Mouse (Mus musculus): ENCODE measurements around the gene Gfpt2. TPM values are rescaled to one million over a fixed set of nuclear protein-coding genes. Genes with fewer than 3 reads are reported as not detected.

The Gfpt2 gene
- total and polyA plus RNA-seq, 3 experiments: 0.04 TPM; not detected in 2

DNA sequence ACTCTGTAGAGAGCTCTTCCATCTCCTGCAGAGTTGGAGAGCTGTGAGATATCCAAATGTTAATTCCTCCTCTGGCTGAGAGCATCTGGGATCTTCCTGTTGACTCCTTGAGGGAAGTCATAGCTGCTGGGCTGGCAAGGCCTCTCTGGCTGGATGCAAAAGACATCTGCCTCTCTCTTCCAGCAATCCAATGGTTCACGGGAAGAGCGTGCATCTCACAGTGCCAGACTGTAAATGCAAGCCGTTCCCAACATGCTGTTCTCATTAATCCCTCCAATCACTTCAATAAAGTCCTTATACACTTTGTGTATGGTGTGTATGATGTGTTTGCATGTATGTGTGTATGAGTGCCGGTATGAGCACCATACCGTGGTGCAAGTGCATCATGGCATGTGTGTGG, 32.8 kb upstream of the Gfpt2 start:
- H3K4me1 ChIP-seq (ENCODE audit: control insufficient read depth in 1 of 2, insufficient read depth in 2 of 2): peaks cover 3 to 24% of the 10 kb centered on the region in 2 experiments; a peak in 2 of 4 replicates
- H3K79me2 ChIP-seq (replicated peaks; ENCODE audit: control insufficient read depth, extremely low read depth, insufficient read depth, poor library complexity, severe bottlenecking): no peaks in the 10 kb centered on the region
- no peaks in the 10 kb centered on the region for H3K9me3 ChIP-seq (replicated peaks; ENCODE audit: low read length)
- H3K36me3 ChIP-seq (replicated peaks in 1 of 2; ENCODE audit: control insufficient read depth in 1 of 2, insufficient read depth in 1 of 2, low read length in 1 of 2): no peaks in the 10 kb centered on the region
- H3K27me3 ChIP-seq (replicated peaks): peaks cover 3% of the 10 kb centered on the region
- DNase-seq (ENCODE audit: extremely low read depth): no peak
- dilution Hi-C loops (cut with MboI; ENCODE audit: extremely low pct_ligation_motif_present, extremely low pct_unique_long_range_greater_than_20kb, low sequenced_read_pairs) (no loop called here), in situ Hi-C loops (cut with MboI; ENCODE audit: low pct_ligation_motif_present, low pct_unique_long_range_greater_than_20kb, low sequenced_read_pairs) (no loop called here)
- no peak overlapping the region for H3K4me2 ChIP-seq (ENCODE audit: insufficient read depth, low read depth, poor library complexity, severe bottlenecking)
- TF ChIP-seq TBP (conservative IDR thresholded peaks at IDR 0.05; ENCODE audit: low read depth, low read length) (no peak), EP300 (IDR thresholded peaks at IDR 0.05; ENCODE audit: low read length) (no peak), RAD21 (IDR thresholded peaks at IDR 0.05; ENCODE audit: low read depth, low read length) (no peak), PAX5 (IDR thresholded peaks at IDR 0.05; ENCODE audit: low read length) (no peak), GABPA (IDR thresholded peaks at IDR 0.05; ENCODE audit: insufficient replicate concordance, low read depth, low read length) (no peak), POLR2A (IDR thresholded peaks at IDR 0.05; ENCODE audit: low read depth, low read length) (no peak), HCFC1 (IDR thresholded peaks at IDR 0.05; ENCODE audit: low read depth, low read length) (no peak), JUN (IDR thresholded peaks at IDR 0.05; ENCODE audit: insufficient read depth, low read depth, low read length) (no peak), ZNF384 (IDR thresholded peaks at IDR 0.05; ENCODE audit: low read depth, low read length) (no peak), CHD1 (IDR thresholded peaks at IDR 0.05; ENCODE audit: low read depth, low read length) (no peak), MXI1 (IDR thresholded peaks at IDR 0.05; ENCODE audit: low read depth, low read length) (no peak), KAT2A (IDR thresholded peaks at IDR 0.05; ENCODE audit: insufficient replicate concordance, low read length) (no peak), IRF4 (IDR thresholded peaks at IDR 0.05; ENCODE audit: low read depth, low read length) (no peak), MAX (IDR thresholded peaks at IDR 0.05; ENCODE audit: low read length) (no peak), ZC3H11A (IDR thresholded peaks at IDR 0.05; ENCODE audit: low read depth, low read length) (no peak), SMC3 (IDR thresholded peaks at IDR 0.05; ENCODE audit: low read depth, low read length) (no peak), MAFK (IDR thresholded peaks at IDR 0.05; ENCODE audit: insufficient replicate concordance, low read length) (no peak), BHLHE40 (IDR thresholded peaks at IDR 0.05; ENCODE audit: low read depth, low read length) (no peak)
- H3K9ac ChIP-seq (ENCODE audit: insufficient read depth, low read depth): no peak overlapping the region
- no peak overlapping the region for H3K4me3 ChIP-seq (replicated peaks in 1 of 3; ENCODE audit: low read depth in 2 of 3, low read length in 2 of 3, poor library complexity in 1 of 3)
- H3K27ac ChIP-seq (ENCODE audit: insufficient read depth, low read depth): no peak overlapping the region

- DNase-seq (ENCODE audit: extremely low read depth): no peak
- Histone ChIP-seq H3K79me2 (replicated peaks; ENCODE audit: control insufficient read depth, extremely low read depth, insufficient read depth, poor library complexity, severe bottlenecking) (no peaks in the 10 kb centered on the region), H3K36me3 (replicated peaks in 1 of 2; ENCODE audit: control insufficient read depth in 1 of 2, insufficient read depth in 1 of 2, low read length in 1 of 2) (no peaks in the 10 kb centered on the region), H3K9me3 (replicated peaks; ENCODE audit: low read length) (no peaks in the 10 kb centered on the region), H3K4me1 (ENCODE audit: control insufficient read depth in 1 of 2, insufficient read depth in 2 of 2) (peaks cover 3 to 29% of the 10 kb centered on the region in 2 experiments; a peak in 3 of 4 replicates), H3K9ac (ENCODE audit: insufficient read depth, low read depth) (no peak overlapping the region), H3K27me3 (replicated peaks) (peaks cover 3% of the 10 kb centered on the region), H3K27ac (ENCODE audit: insufficient read depth, low read depth) (no peak overlapping the region), H3K4me2 (ENCODE audit: insufficient read depth, low read depth, poor library complexity, severe bottlenecking) (no peak overlapping the region), H3K4me3 (replicated peaks in 1 of 3; ENCODE audit: low read depth in 2 of 3, low read length in 2 of 3, poor library complexity in 1 of 3) (no peak overlapping the region)
- TF ChIP-seq HCFC1 (IDR thresholded peaks at IDR 0.05; ENCODE audit: low read depth, low read length): no peak
- no peak for TF ChIP-seq ELF1 (IDR thresholded peaks at IDR 0.05; ENCODE audit: low read depth, low read length)
- no peak for TF ChIP-seq ZC3H11A (IDR thresholded peaks at IDR 0.05; ENCODE audit: low read depth, low read length)
- no peak for TF ChIP-seq JUN (IDR thresholded peaks at IDR 0.05; ENCODE audit: insufficient read depth, low read depth, low read length)
- TF ChIP-seq CHD1 (IDR thresholded peaks at IDR 0.05; ENCODE audit: low read depth, low read length): no peak
- no peak for TF ChIP-seq EP300 (IDR thresholded peaks at IDR 0.05; ENCODE audit: low read length)
- no peak for TF ChIP-seq MXI1 (IDR thresholded peaks at IDR 0.05; ENCODE audit: low read depth, low read length)
- no peak for TF ChIP-seq ETS1 (conservative IDR thresholded peaks at IDR 0.05; ENCODE audit: low read depth, low read length)
- TF ChIP-seq NRF1 (IDR thresholded peaks at IDR 0.05; ENCODE audit: low read depth, low read length): no peak
- no peak for TF ChIP-seq UBTF (IDR thresholded peaks at IDR 0.05; ENCODE audit: low read depth, low read length)
- TF ChIP-seq BHLHE40 (IDR thresholded peaks at IDR 0.05; ENCODE audit: low read depth, low read length): no peak
- TF ChIP-seq TCF12 (IDR thresholded peaks at IDR 0.05; ENCODE audit: low read depth, low read length): no peak
- TF ChIP-seq USF2 (conservative IDR thresholded peaks at IDR 0.05; ENCODE audit: low read depth, low read length): no peak
- TF ChIP-seq MYC (IDR thresholded peaks at IDR 0.05; ENCODE audit: low read depth, low read length): no peak
- no peak for TF ChIP-seq GABPA (IDR thresholded peaks at IDR 0.05; ENCODE audit: insufficient replicate concordance, low read depth, low read length)
- dilution Hi-C loops (cut with MboI; ENCODE audit: extremely low pct_ligation_motif_present, extremely low pct_unique_long_range_greater_than_20kb, low sequenced_read_pairs) (no loop called here), in situ Hi-C loops (cut with MboI; ENCODE audit: low pct_ligation_motif_present, low pct_unique_long_range_greater_than_20kb, low sequenced_read_pairs) (no loop called here)
Measured at GRCm38 (mm10) chr11:49763555-49763954, 30.4 kb upstream of the Gfpt2 start.

All from CH12.LX (cell line).